Mouse (Mus musculus) left cerebral cortex, postnatal 14 days (tissue): ENCODE data around the gene Zfp526. TPM values are rescaled to one million over a fixed set of nuclear protein-coding genes. Genes with fewer than 3 reads are reported as not detected.
"Not testable (repeated sequence)": the region's sequence is repeated elsewhere in the genome, so short reads cannot be mapped to it uniquely, and the experiment has no call there.

Experiments
- DNase-seq, 2 experiments: peaks; one replicate each; pipeline ENCODE4 v3.0.0; 2021 to 2022; ENCODE audit warnings: low spot score in 2 of 2, mixed read lengths in 1 of 2
- intact Hi-C: fragments of 180-260 bp; cut with DNase I; formaldehyde crosslinking; loops from one replicate; pipeline ENCODE4 v1.15.1; 2025
- total RNA-seq, 2 experiments: library from RNA; stranded (reverse); gene quantifications; 2 replicates each; pipeline ENCODE4 v1.2.3; 2021

Gene Zfp526
- total RNA-seq, 2 experiments from 2014 or later: 9.2 to 10.3 TPM

DNA sequence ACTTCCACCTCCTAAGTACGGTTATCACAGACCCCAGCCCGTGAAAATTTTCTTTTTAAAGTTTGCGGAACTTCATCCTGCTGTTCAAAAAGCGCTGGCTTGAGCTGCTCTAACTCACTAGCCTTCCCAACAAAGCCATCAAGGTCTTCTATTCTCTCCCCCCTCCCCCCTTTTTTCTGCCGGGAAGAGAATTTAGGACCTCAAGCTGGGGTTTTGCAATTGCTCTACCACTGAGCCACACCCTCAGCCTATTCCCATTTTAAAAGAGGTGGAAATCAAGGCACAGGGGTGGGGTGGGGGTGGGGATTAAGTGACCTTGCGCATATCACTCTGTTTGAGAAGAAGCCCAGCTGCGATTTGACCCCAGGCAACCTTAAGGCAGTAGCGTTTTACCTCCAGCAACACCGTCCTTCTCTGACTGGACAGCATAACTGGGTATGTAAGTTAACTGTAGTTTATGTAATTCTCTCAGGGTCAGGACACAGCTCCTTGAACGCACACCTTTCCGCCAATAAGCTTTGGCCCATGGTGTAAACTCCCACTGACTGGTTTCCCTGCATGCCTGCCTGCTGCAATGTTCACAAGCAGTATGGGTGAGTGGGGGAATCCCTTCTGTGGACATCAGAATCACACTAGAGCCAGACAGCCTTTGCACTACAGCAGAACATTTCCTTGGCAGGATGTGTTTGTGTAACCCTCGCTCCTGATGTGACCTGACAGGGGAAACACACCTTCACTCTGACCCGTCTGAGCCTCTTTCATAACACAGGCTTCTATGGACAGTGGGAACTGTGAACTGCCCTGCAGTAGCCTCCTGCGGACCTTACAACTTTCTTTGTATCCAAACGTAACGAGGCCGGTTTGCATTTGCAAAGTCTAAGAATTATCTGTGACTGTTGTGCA, 43.0 kb downstream of the Zfp526 start:
- intact Hi-C loops: no loop called here
- DNase-seq: no peak

DNA sequence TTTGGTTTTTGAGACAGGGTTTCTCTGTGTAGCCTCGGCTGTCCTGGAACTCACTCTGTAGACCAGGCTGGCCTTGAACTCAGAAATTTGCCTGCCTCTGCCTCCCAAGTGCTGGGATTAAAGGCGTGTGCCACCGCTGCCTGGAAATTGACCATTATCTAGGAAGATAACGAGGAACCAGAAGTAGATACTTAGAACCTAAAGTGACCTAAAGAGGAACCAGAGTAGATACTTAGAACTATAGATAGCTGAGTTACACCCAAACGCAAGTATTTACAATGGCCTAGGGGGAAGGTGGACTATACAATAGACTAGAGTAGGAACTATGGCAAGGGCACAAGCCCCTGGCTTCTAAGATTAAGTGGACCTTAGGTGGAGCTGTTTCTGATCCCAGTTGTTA, 44.5 kb downstream of the Zfp526 start:
- intact Hi-C loops, DNase-seq: not testable (repeated sequence)

DNA sequence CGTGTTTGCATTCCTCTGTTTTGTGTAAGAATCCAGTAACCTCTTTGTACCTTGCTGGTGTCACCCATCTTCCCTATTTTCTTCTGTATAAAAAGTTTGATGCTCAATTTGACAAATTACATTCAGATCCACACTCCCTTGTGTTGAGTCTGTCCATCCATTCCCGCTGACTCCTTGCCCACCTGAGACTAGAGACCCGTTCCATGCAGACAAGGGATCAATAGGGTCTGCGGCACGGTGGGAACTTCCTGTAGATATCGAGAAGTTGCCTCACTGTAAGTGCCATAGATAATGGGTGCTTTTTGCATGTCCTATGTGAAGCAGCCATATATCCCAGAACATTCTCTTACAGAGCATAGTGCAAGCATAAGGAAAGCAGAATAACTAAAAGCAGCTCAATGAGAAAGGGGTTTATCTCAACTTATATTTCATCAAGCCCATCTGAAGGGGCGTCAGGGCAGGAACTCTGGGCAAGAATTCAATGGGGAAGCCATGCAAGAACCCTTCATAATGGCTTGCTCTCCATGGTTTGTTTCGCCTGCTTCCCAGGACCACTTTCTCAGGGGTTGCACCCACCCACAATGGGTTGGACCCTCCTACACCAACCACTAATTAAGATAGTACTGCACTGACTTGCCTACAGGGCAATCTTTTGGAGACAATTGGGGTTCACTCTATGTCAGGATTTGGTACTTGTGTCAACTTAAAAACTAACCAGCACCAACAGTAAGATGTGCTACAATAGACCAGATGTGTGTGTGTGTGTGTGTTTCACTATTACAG, 45.1 kb downstream of the Zfp526 start:
- intact Hi-C loops: no loop called here
- no peak for DNase-seq

DNA sequence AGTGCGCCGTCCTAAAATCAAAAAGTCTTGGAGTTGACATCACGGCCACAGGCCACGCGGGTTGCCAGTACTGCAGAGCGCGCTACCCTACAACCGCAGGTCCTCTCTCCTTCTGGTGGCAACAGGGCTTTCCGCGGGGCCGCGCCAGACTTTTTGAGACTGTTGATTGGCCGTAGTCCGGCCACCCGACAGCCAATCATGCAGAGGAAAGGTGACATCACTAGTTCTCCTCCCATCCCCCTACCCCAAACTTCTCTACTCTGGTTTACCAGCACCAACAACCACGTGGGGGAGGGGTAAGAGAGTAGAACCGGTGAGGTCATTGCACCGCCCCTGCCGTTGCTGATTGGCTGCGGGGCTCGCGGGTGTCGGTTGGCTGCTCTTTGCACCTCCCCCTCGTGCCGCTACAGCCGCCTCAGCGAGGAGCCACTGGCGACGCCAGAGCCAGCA, 46.1 kb downstream of the Zfp526 start, which contains the start of gene Cic:
TSS of gene Cic (plus strand) at position 404 of the 450 bp plus-strand sequence.
- intact Hi-C loops: no loop called here

DNA sequence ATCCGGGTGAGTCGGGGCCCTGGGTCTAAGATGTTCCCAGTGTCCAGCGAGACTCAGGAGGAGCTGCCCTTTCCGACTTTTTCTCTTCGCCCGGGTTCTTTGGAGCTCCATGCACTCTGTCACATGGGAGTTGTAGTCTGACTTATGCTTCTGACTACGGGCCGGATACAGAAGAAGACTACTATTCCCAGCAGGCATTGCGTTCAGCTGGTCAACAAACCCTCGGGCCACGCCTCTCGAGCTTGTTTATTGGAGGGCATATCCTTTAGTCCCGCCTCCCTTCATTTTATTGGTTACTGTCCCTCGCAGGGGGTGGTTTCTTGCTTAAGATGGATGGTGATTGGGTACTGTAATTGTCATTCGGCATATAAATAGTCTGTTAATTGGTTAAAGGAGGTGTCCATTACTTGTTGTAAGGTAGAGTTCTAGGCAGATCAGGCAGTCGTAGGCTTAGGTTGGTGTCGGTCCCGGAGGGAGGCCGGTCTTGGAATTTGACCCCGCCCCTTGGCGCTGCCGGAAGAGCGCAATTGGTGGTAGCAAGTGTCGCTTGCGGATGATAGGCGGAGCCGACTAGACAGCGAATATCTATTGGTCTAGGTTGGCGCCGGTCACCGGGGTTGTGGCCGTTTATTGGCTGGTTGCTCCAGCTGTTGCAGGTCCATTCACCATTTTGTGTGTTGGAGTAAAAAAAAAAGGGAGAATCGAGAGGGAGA, 46.7 kb downstream of the Zfp526 start:
- intact Hi-C loops: no loop called here
- DNase-seq: peak; percentile 99 to 100

More for the DNA sequence above, 46.1 kb downstream of the Zfp526 start, which contains the start of gene Cic:
- peak; percentile 99 to 100 for DNase-seq

DNA sequence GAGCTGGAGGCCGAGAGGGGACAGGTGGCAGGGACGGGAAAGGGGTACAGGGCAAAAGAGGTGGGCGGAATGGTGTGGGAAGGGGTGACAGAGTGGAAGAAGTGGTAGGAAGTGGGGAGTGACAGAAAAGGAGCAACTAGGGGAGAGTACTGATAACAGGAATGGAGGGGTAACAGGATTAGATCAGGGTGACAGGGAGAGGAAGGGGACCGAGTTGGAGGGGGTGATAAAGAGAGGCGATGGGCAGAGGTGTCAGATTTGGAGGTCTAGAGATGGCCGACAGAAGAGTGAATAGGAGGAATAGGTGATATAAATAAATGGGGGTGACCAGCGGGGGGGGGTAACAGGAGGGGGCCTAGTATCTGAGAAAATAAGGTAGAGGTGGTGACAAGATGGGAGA, 47.4 kb downstream of the Zfp526 start:
- intact Hi-C loops: no loop called here
- DNase-seq: no peak

DNA sequence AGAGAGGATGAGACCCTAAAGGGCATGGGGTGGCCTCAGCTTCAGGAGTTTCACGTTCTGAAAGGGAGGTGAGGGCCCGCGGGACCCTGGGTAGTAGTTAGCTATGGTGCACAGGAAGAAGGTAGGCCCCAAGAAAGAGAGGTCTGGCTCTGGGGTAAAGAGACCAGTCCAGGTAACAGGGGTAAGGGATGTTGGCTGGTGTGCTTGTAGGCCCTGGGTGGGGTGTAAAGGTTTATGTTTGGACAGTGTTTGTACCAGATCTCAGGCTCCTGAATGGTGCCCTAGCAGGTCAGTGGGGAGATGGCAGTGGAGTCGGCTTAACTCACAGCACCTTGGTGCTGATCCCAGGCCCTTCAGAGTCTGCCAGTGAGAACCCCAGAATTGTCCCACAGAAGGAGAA, 47.8 kb downstream of the Zfp526 start:
- no peak for DNase-seq
- intact Hi-C loops: no loop called here

DNA sequence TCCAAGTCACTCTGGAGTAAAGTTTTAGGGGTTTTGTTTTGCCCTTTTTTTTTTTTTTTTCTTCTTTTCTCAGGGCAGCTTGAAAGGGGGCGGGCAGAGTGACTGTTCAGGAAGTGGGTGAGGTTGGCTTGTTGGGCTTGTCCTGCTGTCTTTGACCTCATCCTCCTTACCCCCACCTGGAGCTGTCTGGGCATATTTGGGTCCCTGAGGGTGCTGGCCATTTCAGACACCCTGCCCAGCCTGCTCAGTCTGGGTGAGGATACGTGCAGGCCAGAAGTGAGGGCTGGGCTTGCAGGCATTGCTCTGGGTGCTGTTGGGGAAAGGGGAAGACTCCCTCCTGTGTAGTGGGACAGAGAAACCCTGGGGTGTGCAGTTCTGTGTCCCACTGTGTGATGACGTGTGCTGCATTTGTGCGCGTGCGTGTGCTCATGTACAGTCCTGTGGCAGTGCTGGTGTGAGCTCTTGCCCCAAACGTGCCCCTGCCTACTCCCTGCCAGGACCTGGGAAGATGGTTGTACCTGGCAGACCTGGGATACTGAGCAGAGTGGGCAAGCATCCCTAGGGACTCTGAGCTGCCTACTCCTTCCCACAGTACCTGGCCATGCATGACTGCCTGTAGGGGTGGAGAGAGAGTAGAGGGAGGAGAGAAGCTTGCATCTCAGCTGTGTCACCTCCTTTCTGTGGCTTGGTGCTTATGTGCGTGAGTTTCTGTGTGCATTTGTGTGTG, 48.5 kb downstream of the Zfp526 start:
- no peak for DNase-seq
- intact Hi-C loops: no loop called here

DNA sequence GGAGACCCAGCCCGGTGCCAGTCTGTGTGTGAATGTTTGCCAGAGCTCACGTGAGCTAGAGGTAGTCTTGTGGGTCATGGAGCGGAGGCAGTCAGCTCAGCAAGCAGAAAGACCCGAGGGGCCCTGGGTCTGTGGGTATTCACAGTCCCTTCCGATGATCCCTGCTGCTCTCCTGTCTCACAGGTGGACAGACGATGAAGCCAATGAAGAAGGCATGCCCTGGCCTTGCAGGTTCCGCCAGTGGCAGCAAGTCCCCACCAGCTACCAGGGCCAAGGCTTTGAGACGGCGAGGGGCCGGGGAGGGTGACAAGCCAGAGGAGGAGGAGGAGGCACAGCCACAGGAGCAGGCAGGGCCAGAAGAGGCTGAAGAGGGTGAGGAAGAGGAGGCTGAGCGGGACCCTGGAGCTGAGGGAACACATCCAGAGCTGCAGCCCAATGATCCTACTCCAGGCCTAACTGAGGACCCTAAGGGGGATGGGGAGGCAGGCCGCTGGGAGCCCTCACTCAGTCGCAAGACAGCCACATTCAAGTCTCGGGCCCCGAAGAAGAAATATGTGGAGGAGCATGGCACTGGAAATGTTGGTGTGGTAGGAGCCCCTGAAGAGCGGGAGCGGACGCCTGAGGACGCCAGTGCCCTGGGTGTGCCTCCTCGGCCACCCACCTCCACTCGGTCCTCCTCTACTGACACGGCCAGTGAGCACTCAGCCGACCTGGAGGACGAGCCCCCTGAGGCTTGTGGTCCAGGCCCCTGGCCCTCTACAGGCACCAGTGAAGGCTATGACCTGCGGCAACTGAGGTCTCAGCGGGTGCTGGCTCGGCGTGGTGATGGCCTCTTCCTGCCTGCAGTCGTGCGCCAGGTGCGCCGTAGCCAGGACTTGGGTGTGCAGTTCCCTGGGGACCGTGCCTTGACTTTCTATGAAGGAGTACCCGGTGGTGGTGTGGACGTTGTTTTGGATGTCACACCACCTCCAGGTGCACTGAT, 49.7 kb downstream of the Zfp526 start:
- intact Hi-C loops: no loop called here
- no peak for DNase-seq

DNA sequence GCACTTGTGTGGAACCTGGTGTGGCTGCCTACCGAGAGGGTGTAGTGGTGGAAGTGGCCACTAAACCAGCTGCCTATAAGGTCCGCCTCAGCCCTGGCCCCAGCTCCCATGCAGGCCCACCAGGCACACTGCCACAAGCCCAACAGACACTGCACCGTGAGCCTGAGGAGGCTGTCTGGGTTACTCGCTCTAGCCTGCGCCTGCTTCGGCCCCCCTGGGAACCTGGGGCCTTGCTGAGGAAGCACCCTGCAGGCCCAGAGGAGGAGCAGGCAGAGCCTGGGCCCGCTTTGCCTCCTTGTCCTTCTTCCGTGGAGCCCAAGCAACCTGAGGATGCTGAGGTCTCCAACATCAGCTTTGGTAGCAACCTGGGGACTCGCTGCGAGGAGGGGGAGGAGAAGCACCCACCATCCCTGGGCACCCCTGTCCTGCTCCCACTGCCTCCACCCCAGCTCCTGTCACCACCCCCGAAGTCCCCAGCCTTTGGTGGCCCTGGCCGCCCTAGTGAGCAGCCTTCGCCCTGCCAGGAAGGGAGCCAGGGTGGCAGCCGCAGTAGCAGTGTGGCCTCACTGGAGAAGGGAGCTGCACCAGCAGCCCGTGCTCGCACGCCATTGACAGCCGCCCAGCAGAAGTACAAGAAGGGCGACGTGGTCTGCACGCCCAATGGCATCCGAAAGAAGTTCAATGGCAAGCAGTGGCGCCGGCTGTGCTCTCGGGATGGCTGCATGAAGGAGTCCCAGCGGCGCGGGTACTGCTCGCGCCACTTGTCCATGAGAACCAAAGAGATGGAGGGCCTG, 50.6 kb downstream of the Zfp526 start:
- intact Hi-C loops: no loop called here
- no peak for DNase-seq

DNA sequence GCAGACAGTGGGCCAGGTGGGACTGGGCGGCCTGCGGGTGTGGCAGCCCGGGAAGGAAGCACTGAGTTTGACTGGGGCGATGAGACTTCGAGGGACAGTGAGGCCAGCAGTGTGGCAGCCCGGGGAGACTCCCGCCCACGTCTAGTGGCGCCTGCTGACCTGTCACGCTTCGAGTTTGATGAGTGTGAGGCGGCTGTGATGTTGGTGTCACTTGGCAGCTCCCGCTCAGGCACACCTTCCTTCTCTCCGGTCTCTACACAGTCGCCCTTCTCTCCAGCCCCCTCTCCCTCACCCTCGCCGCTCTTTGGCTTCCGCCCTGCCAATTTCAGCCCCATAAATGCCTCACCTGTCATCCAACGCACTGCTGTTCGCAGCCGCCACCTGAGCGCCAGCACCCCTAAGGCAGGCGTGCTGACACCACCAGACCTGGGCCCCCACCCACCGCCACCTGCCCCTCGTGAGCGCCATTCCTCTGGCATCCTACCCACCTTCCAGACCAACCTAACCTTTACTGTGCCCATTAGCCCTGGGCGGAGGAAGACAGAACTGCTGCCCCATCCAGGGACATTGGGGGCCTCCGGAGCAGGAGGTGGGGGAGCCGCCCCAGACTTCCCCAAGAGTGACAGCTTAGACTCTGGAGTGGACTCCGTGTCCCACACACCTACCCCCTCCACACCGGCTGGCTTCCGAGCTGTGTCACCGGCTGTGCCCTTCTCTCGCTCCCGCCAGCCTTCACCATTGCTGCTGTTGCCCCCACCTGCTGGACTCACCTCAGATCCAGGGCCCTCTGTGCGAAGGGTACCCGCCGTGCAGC, 51.4 kb downstream of the Zfp526 start:
- intact Hi-C loops: no loop called here
- DNase-seq: no peak

DNA sequence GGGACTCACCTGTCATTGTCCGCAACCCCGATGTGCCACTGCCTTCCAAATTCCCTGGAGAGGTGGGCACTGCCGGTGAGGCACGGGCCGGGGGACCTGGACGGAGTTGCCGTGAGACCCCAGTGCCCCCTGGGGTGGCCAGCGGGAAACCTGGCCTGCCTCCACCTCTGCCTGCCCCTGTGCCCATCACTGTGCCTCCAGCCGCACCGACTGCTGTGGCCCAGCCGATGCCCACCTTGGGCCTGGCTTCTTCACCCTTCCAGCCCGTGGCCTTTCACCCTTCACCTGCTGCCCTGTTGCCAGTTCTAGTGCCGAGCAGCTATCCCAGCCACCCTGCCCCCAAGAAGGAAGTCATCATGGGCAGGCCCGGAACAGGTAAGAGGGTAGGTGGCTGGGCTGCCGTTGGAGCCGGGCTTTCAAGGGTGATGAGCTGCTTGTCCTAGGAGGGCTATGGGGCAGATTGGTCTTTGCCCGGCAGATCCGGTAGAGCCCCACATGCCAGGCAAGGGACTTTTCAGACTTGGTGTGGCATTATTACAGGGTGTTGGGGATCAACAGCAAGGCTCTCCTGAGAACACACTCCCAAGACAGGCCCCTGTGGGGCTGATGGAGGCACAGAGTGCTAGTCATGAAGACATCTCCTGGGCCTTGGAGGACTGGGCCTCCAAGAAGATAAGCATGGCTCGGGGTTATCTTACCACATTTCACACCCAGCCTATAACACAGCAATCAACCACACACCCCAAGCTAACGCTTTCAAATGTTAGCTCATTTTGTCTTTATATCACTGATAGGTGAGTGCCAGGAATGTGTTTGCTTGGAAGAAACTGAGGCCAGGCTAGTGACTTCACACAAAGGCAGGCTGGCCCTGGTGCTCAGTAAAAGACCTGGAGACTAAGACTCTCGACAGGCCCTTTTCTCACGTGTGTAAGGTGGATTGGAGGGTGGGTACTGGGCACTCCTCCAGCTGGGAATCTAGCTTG, 52.3 kb downstream of the Zfp526 start:
- intact Hi-C loops: no loop called here
- no peak for DNase-seq

DNA sequence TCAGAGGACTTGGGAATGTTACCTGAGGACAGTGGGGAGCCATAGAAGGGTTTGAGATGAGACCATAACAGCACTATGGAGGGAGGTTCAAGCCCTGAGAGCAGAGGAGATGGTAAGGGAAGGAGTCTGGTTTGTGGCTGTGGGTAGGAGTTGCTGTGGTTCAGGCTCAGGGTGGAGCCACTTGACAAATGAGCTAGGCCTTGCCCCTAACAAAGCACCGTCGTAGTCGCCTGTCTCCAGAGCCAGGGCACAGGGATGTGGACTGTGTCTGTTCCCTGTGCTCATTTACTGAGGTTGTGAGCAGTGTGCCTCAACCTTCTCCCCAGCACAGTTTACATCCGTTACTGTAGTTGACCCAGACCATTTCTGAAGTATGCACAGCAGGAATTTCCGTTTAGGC, 53.3 kb downstream of the Zfp526 start:
- intact Hi-C loops: no loop called here
- DNase-seq: no peak

DNA sequence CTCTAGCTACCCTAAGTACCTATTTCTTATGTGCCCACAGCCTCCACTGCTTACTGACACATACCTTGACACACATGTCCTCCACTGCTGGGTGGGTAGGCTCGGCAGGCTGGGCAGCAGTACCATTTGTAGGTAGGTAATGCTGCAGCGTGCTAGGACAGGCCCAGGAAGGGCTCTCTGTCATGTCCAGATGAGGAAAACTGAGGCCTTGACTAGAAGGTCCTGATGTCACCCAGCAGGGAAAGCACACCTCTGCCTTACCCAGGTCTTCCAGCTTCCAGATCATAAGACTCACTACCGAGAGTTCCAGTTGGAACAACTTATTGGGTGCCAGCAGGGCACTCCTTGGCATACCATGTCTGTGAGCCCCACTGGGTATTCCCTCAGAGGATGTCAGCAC, 53.8 kb downstream of the Zfp526 start:
- intact Hi-C loops: no loop called here
- no peak for DNase-seq

DNA sequence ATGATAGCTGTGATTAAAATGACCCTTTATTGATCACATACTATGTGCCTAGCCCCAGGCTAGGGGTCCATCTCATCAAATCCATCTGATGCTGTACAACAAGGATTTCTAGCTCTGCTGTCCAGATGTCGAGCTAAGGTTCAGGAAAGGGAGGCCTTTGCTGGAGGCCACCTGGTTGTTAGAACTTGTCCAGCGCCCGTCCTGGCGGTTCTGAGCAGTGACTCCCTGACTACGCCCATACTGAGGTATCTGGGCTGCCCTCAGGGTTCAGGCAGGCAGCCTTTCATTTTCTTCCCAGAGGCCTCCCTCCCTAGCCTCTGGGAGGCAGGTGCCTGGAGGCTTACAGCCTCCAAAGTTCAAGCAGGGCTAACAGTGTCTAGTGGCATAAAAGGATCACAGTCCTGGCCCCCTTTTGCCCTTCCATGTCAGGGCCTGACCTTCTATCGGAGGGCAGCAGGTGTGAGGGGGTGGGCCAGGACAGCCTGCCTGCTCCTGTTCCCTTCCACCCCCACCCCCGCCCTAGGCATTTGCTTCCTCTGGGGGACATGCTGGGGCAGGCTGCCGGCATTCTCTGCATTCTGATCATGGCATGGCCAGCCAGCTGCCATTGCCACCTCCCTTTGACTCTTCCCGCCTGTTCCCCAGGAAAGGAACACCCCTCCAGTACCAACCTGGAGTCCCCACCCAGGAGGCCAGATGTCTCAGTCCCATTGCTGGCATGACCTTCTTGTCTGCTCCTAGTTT, 54.5 kb downstream of the Zfp526 start:
- DNase-seq: no peak
- intact Hi-C loops: no loop called here
